Mouse (Mus musculus): ENCODE data around the gene Ak8. TPM values are rescaled to one million over a fixed set of nuclear protein-coding genes. Genes with fewer than 3 reads are reported as not detected.

The Ak8 gene
- polyA plus RNA-seq, 1 experiment from 2014 or later = 0.52 TPM

DNA sequence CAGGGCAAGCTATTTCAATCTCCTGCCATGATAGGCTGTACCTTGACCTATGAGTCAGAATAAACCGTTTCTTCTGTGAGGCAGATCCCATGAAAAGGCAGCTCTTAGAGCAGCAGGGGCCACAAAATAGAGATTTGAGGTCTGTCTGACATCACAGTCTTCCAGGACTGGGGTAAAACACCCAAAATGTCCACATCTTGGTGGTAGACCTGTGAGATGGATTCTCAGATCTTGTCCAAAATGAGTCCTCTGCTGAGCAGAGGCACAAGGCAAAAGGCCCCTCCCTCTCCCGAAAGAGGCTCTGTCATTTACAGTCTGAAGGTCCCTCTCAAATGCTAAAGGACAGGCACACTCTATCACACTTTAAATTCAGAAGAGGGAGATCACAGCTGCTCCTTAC is 47.7 kb downstream of the Ak8 start:
- no peak overlapping the region for H3K27ac ChIP-seq (ENCODE audit: low read length)
- no peak overlapping the region for H3K4me3 ChIP-seq (ENCODE audit: low read depth, low read length)
- no peak for ATAC-seq (ENCODE audit: low read depth)
- peaks cover 34% of the 10 kb centered on the region for H3K27me3 ChIP-seq (ENCODE audit: control insufficient read depth, insufficient read depth, low read depth, low read length)
- H3K4me1 ChIP-seq (ENCODE audit: control insufficient read depth, low read depth, low read length) = no peaks in the 10 kb centered on the region
- no peak overlapping the region for H3K4me2 ChIP-seq (ENCODE audit: low read depth, low read length)
- WGBS (ENCODE audit: insufficient replicate concordance) = 67% methylated on average over 2 of the region's 2 CpGs
- H3K36me3 ChIP-seq (ENCODE audit: control insufficient read depth, insufficient read depth) = no peaks in the 10 kb centered on the region
- H3K9ac ChIP-seq (ENCODE audit: low read depth, low read length) = no peak overlapping the region
- H3K9me3 ChIP-seq (replicated peaks; ENCODE audit: control insufficient read depth, low read length) = no peaks in the 10 kb centered on the region

- WGBS (ENCODE audit: insufficient replicate concordance) = 3% methylated on average over 17 of the region's 17 CpGs
- Histone ChIP-seq H3K9me3 (replicated peaks; ENCODE audit: control insufficient read depth, low read length) (no peaks in the 10 kb centered on the region), H3K27ac (ENCODE audit: low read length) (no peak overlapping the region), H3K27me3 (ENCODE audit: control insufficient read depth, insufficient read depth, low read depth, low read length) (peaks cover 37% of the 10 kb centered on the region), H3K36me3 (ENCODE audit: control insufficient read depth, insufficient read depth) (no peaks in the 10 kb centered on the region), H3K4me1 (ENCODE audit: control insufficient read depth, low read depth, low read length) (no peaks in the 10 kb centered on the region), H3K4me3 (ENCODE audit: low read depth, low read length) (peak overlapping the region; percentile 26), H3K4me2 (ENCODE audit: low read depth, low read length) (peak overlapping the region; percentile 35), H3K9ac (ENCODE audit: low read depth, low read length) (no peak overlapping the region)
- no peak for ATAC-seq (ENCODE audit: low read depth)
Measured at GRCm38 (mm10) chr2:28751186-28751585, 51.2 kb downstream of the Ak8 start.

GRCm38 (mm10) chr2:28751658-28752057 is 51.7 kb downstream of the Ak8 start:
- no peak overlapping the region for H3K9ac ChIP-seq (ENCODE audit: low read depth, low read length)
- no peaks in the 10 kb centered on the region for H3K4me1 ChIP-seq (ENCODE audit: control insufficient read depth, low read depth, low read length)
- peak overlapping the region; percentile 26 for H3K4me3 ChIP-seq (ENCODE audit: low read depth, low read length)
- H3K36me3 ChIP-seq (ENCODE audit: control insufficient read depth, insufficient read depth) = no peaks in the 10 kb centered on the region
- H3K27me3 ChIP-seq (ENCODE audit: control insufficient read depth, insufficient read depth, low read depth, low read length) = peaks cover 37% of the 10 kb centered on the region
- no peaks in the 10 kb centered on the region for H3K9me3 ChIP-seq (replicated peaks; ENCODE audit: control insufficient read depth, low read length)
- ATAC-seq (ENCODE audit: low read depth) = no peak
- peak overlapping the region; percentile 35 for H3K4me2 ChIP-seq (ENCODE audit: low read depth, low read length)
- H3K27ac ChIP-seq (ENCODE audit: low read length) = no peak overlapping the region
- WGBS (ENCODE audit: insufficient replicate concordance) = 12% methylated on average over 17 of the region's 17 CpGs

GRCm38 (mm10) chr2:28752388-28752787 is 52.4 kb downstream of the Ak8 start:
- Histone ChIP-seq H3K9me3 (replicated peaks; ENCODE audit: control insufficient read depth, low read length) (no peaks in the 10 kb centered on the region), H3K9ac (ENCODE audit: low read depth, low read length) (no peak overlapping the region), H3K27me3 (ENCODE audit: control insufficient read depth, insufficient read depth, low read depth, low read length) (peaks cover 37% of the 10 kb centered on the region), H3K4me2 (ENCODE audit: low read depth, low read length) (no peak overlapping the region), H3K4me3 (ENCODE audit: low read depth, low read length) (no peak overlapping the region), H3K27ac (ENCODE audit: low read length) (no peak overlapping the region), H3K4me1 (ENCODE audit: control insufficient read depth, low read depth, low read length) (no peaks in the 10 kb centered on the region), H3K36me3 (ENCODE audit: control insufficient read depth, insufficient read depth) (no peaks in the 10 kb centered on the region)
- ATAC-seq (ENCODE audit: low read depth) = no peak
- 49% methylated on average over 8 of the region's 8 CpGs for WGBS (ENCODE audit: insufficient replicate concordance)

- no peak for ATAC-seq (ENCODE audit: low read depth)
- Histone ChIP-seq H3K27ac (ENCODE audit: low read length) (no peak overlapping the region), H3K9me3 (replicated peaks; ENCODE audit: control insufficient read depth, low read length) (no peaks in the 10 kb centered on the region), H3K9ac (ENCODE audit: low read depth, low read length) (no peak overlapping the region), H3K4me1 (ENCODE audit: control insufficient read depth, low read depth, low read length) (no peaks in the 10 kb centered on the region), H3K27me3 (ENCODE audit: control insufficient read depth, insufficient read depth, low read depth, low read length) (peaks cover 25% of the 10 kb centered on the region), H3K4me2 (ENCODE audit: low read depth, low read length) (no peak overlapping the region), H3K4me3 (ENCODE audit: low read depth, low read length) (no peak overlapping the region), H3K36me3 (ENCODE audit: control insufficient read depth, insufficient read depth) (no peaks in the 10 kb centered on the region)
- 1% methylated on average over 7 of the region's 7 CpGs for WGBS (ENCODE audit: insufficient replicate concordance)
Measured at GRCm38 (mm10) chr2:28755451-28755850, 55.5 kb downstream of the Ak8 start.

- Histone ChIP-seq H3K9ac (ENCODE audit: low read depth, low read length) (no peak overlapping the region), H3K4me1 (ENCODE audit: control insufficient read depth, low read depth, low read length) (no peaks in the 10 kb centered on the region), H3K4me2 (ENCODE audit: low read depth, low read length) (no peak overlapping the region), H3K27ac (ENCODE audit: low read length) (no peak overlapping the region), H3K9me3 (replicated peaks; ENCODE audit: control insufficient read depth, low read length) (no peaks in the 10 kb centered on the region), H3K27me3 (ENCODE audit: control insufficient read depth, insufficient read depth, low read depth, low read length) (peaks cover 18% of the 10 kb centered on the region), H3K4me3 (ENCODE audit: low read depth, low read length) (no peak overlapping the region), H3K36me3 (ENCODE audit: control insufficient read depth, insufficient read depth) (no peaks in the 10 kb centered on the region)
- WGBS (ENCODE audit: insufficient replicate concordance) = 37% methylated on average over 4 of the region's 4 CpGs
- ATAC-seq (ENCODE audit: low read depth) = no peak
Measured at GRCm38 (mm10) chr2:28756201-28756600, 56.2 kb downstream of the Ak8 start.

- Histone ChIP-seq H3K9ac (ENCODE audit: low read depth, low read length) (no peak overlapping the region), H3K27ac (ENCODE audit: low read length) (no peak overlapping the region), H3K27me3 (ENCODE audit: control insufficient read depth, insufficient read depth, low read depth, low read length) (no peaks in the 10 kb centered on the region; the same call in 1 of the 2 replicates), H3K4me2 (ENCODE audit: low read depth, low read length) (no peak overlapping the region), H3K36me3 (ENCODE audit: control insufficient read depth, insufficient read depth) (no peaks in the 10 kb centered on the region), H3K9me3 (replicated peaks; ENCODE audit: control insufficient read depth, low read length) (no peaks in the 10 kb centered on the region), H3K4me3 (ENCODE audit: low read depth, low read length) (no peak overlapping the region), H3K4me1 (ENCODE audit: control insufficient read depth, low read depth, low read length) (no peaks in the 10 kb centered on the region)
- ATAC-seq (ENCODE audit: low read depth) = no peak
- 47% methylated on average over 4 of the region's 4 CpGs for WGBS (ENCODE audit: insufficient replicate concordance)
Measured at GRCm38 (mm10) chr2:28759441-28759840, 59.5 kb downstream of the Ak8 start.

DNA sequence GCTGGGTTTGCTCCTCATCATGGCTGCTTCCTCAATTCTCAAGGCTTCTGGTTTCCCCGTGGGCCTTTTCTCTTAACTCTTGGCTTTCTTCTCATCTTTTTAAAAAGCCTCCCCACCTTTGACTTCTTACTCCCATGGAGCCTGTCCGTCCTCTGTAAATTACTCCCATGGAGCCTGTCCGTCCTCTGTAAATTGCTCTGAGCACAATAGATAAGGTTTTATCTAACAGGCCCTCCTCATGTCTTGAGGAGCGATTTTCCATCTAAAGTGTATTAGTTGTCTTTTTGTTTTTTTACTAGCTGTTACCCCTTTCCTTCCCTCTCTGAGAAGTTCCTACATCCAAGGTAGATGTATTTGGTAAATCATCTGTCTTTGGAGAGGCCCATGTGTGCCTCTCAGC is 66.6 kb downstream of the Ak8 start:
- Histone ChIP-seq H3K27me3 (ENCODE audit: control insufficient read depth, insufficient read depth, low read depth, low read length) (peaks cover 6% of the 10 kb centered on the region), H3K9ac (ENCODE audit: low read depth, low read length) (no peak overlapping the region), H3K4me2 (ENCODE audit: low read depth, low read length) (no peak overlapping the region), H3K36me3 (ENCODE audit: control insufficient read depth, insufficient read depth) (no peaks in the 10 kb centered on the region), H3K9me3 (replicated peaks; ENCODE audit: control insufficient read depth, low read length) (no peaks in the 10 kb centered on the region), H3K4me3 (ENCODE audit: low read depth, low read length) (no peak overlapping the region), H3K27ac (ENCODE audit: low read length) (no peak overlapping the region), H3K4me1 (ENCODE audit: control insufficient read depth, low read depth, low read length) (no peaks in the 10 kb centered on the region)
- 18% methylated on average over 4 of the region's 4 CpGs for WGBS (ENCODE audit: insufficient replicate concordance)
- ATAC-seq (ENCODE audit: low read depth) = no peak; the same call in 1 of the 2 replicates

DNA sequence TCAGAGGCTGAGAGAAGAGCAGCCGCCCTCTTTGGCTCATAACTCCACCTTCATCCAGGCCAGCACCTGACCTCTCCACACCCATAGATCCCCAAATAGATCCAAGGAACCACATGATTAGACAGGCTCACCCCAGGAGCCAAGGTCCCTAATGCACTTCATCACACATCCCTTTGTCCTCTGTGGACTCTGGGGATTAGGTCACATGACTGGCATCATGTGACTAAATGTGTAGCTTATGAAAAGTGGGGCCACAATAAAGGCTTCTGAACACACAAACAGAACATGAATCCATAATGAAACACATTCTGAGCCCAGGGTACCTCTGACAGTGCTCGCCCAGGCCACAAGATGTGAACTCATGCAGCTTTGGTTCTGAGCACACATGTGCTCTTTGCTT is 67.1 kb downstream of the Ak8 start:
- WGBS (ENCODE audit: insufficient replicate concordance) = 43% methylated on average over 2 of the region's 2 CpGs
- ATAC-seq (ENCODE audit: low read depth) = no peak
- Histone ChIP-seq H3K4me3 (ENCODE audit: low read depth, low read length) (no peak overlapping the region), H3K27me3 (ENCODE audit: control insufficient read depth, insufficient read depth, low read depth, low read length) (peaks cover 6% of the 10 kb centered on the region), H3K4me2 (ENCODE audit: low read depth, low read length) (no peak overlapping the region), H3K36me3 (ENCODE audit: control insufficient read depth, insufficient read depth) (no peaks in the 10 kb centered on the region), H3K9me3 (replicated peaks; ENCODE audit: control insufficient read depth, low read length) (no peaks in the 10 kb centered on the region), H3K27ac (ENCODE audit: low read length) (no peak overlapping the region), H3K4me1 (ENCODE audit: control insufficient read depth, low read depth, low read length) (no peaks in the 10 kb centered on the region), H3K9ac (ENCODE audit: low read depth, low read length) (no peak overlapping the region)

Measured in liver, embryonic 16.5 days (tissue).